Mouse (Mus musculus) urinary bladder, adult 2 months (tissue): Measurements from ENCODE around the gene Plod1. TPM values are rescaled to one million over a fixed set of nuclear protein-coding genes. Genes with fewer than 3 reads are reported as not detected.

Source experiments
- DNase-seq: peaks from one replicate; pipeline ENCODE4 v3.0.0; 2022; ENCODE audit warnings: low spot score
- polyA plus RNA-seq: library from polyadenylated mRNA; depleted of rRNA; stranded (reverse); fragments of >200 nt; gene quantifications from 2 replicates; pipeline ENCODE4 v1.2.3, GENCODE M21; 2012; rRNA removed

Plod1 gene
- 42.5 and 50.1 TPM in 2 replicates for polyA plus RNA-seq

- DNase-seq, result peak; percentile 80
Measured at GRCm38 (mm10) chr4:147936331-147936954, at the start of gene Plod1. TSS of gene Plod1 (minus strand) at chr4:147936767.

GRCm38 (mm10) chr4:147985205-147986132 lies 48.9 kb upstream of the Plod1 start, which contains the start of gene Nppb:
TSS of gene Nppb (plus strand) at chr4:147985788.
- no peak for DNase-seq

GRCm38 (mm10) chr4:147979441-147979860 lies 42.9 kb upstream of the Plod1 start:
- DNase-seq, result no peak

GRCm38 (mm10) chr4:147978391-147978790 lies 41.8 kb upstream of the Plod1 start:
- DNase-seq, result no peak

GRCm38 (mm10) chr4:147977726-147978125 lies 41.2 kb upstream of the Plod1 start:
- no peak for DNase-seq

GRCm38 (mm10) chr4:147976237-147976636 lies 39.7 kb upstream of the Plod1 start:
- DNase-seq, result no peak

GRCm38 (mm10) chr4:147969337-147969736 lies 32.8 kb upstream of the Plod1 start:
- no peak for DNase-seq

GRCm38 (mm10) chr4:147968816-147969215 lies 32.2 kb upstream of the Plod1 start:
- no peak for DNase-seq

GRCm38 (mm10) chr4:147965712-147966111 lies 29.1 kb upstream of the Plod1 start:
- no peak for DNase-seq

- no peak for DNase-seq
Measured at GRCm38 (mm10) chr4:147963623-147964022, 27.1 kb upstream of the Plod1 start.

GRCm38 (mm10) chr4:147962781-147963180 lies 26.2 kb upstream of the Plod1 start:
- DNase-seq, result no peak

GRCm38 (mm10) chr4:147959881-147960831 lies 23.6 kb upstream of the Plod1 start:
- no peak for DNase-seq

GRCm38 (mm10) chr4:147957141-147957540 lies 20.6 kb upstream of the Plod1 start:
- no peak for DNase-seq

GRCm38 (mm10) chr4:147953590-147953989 lies 17.0 kb upstream of the Plod1 start:
- no peak for DNase-seq

GRCm38 (mm10) chr4:147947511-147947910 lies 10.9 kb upstream of the Plod1 start:
- no peak for DNase-seq

- DNase-seq, result no peak
Measured at GRCm38 (mm10) chr4:147943005-147943404, 6.4 kb upstream of the Plod1 start.

GRCm38 (mm10) chr4:147941045-147942020 lies 4.8 kb upstream of the Plod1 start:
- peak; percentile 67 for DNase-seq

GRCm38 (mm10) chr4:147940576-147941044 lies 4.0 kb upstream of the Plod1 start, which contains the start of gene 2510039O18Rik:
TSS of gene 2510039O18Rik (plus strand) at chr4:147940895.
- DNase-seq, result no peak

- no peak for DNase-seq
Measured at GRCm38 (mm10) chr4:147940111-147940510, 3.5 kb upstream of the Plod1 start.
